Mouse (Mus musculus) macrophage (primary cell): ENCODE data around the gene Bst2. TPM values are rescaled to one million over a fixed set of nuclear protein-coding genes. Genes with fewer than 3 reads are reported as not detected.
A peak's percentile ranks its signal among the peaks of the same experiment; 100 is the strongest.
"Not testable (repeated sequence)": the region's sequence is repeated elsewhere in the genome, so short reads cannot be mapped to it uniquely, and the experiment has no call there.

Source experiments
- H3K27ac ChIP-seq: fragments of 350-480 bp; formaldehyde crosslinking; 2 replicates; pipeline ENCODE4 v1.9.0; 2021
- H3K36me3 ChIP-seq: fragments of 350-480 bp; formaldehyde crosslinking; 2 replicates; pipeline ENCODE4 v1.9.0; 2021; ENCODE audit errors: inconsistent target
- H3K4me3 ChIP-seq: fragments of 350-480 bp; formaldehyde crosslinking; 2 replicates; pipeline ENCODE4 v1.9.0; 2021; ENCODE audit errors: inconsistent target
- H3K79me2 ChIP-seq: fragments of 350-480 bp; formaldehyde crosslinking; 2 replicates; pipeline ENCODE4 v1.9.0; 2021; ENCODE audit errors: inconsistent target
- WGBS: methylation state at CpG from one replicate; pipeline ENCODE4 v1.1.7; 2026; ENCODE audit warnings: inconsistent platforms; ENCODE audit not compliant: missing documents; 5-methylcytosine and 5-hydroxymethylcytosine counted together
- polyA plus RNA-seq: library from polyadenylated mRNA; stranded (reverse); fragments of 250-400 nt; gene quantifications from 3 replicates; pipeline ENCODE4 v1.2.4, GENCODE M21; 2018; ENCODE audit warnings: inconsistent platforms

Bst2 gene
- polyA plus RNA-seq, 1 experiment from 2014 or later = 155 TPM

- peaks cover 27% of the 10 kb centered on the region for H3K79me2 ChIP-seq
- no peak overlapping the region for H3K27ac ChIP-seq
- H3K36me3 ChIP-seq = peaks cover 30% of the 10 kb centered on the region; the same call in 1 of the 2 replicates
- 88% methylated on average over 7 of the region's 7 CpGs for WGBS
- H3K4me3 ChIP-seq = no peak overlapping the region
These were observed 10.3 kb upstream of the Bst2 start for GRCm38 (mm10) chr8:71547590-71547989.

GRCm38 (mm10) chr8:71545053-71545452, 7.8 kb upstream of the Bst2 start:
- Histone ChIP-seq H3K4me3 (no peak overlapping the region), H3K27ac (no peak overlapping the region), H3K36me3 (peaks cover 30% of the 10 kb centered on the region; the same call in 1 of the 2 replicates), H3K79me2 (peaks cover 27% of the 10 kb centered on the region)
- 93% methylated on average over 11 of the region's 11 CpGs for WGBS

GRCm38 (mm10) chr8:71543755-71544154, 6.5 kb upstream of the Bst2 start:
- peaks cover 36% of the 10 kb centered on the region for H3K79me2 ChIP-seq
- H3K4me3 ChIP-seq = peak overlapping the region; percentile 78
- H3K27ac ChIP-seq = no peak overlapping the region
- H3K36me3 ChIP-seq = peaks cover 30% of the 10 kb centered on the region; the same call in 1 of the 2 replicates
- WGBS = 84% methylated on average over 8 of the region's 9 CpGs

GRCm38 (mm10) chr8:71542632-71543343, 5.5 kb upstream of the Bst2 start, which contains the start of gene Mvb12a:
Mvb12a (plus strand) TSS chr8:71542922.
- 1% methylated on average over 51 of the region's 55 CpGs for WGBS
- peaks cover 45% of the 10 kb centered on the region for H3K79me2 ChIP-seq
- H3K4me3 ChIP-seq = peak within 1 kb of the TSS; percentile 78
- H3K27ac ChIP-seq = peak within 1 kb of the TSS; percentile 65
- H3K36me3 ChIP-seq = peaks cover 26% of the 10 kb centered on the region; the same call in 1 of the 2 replicates

DNA sequence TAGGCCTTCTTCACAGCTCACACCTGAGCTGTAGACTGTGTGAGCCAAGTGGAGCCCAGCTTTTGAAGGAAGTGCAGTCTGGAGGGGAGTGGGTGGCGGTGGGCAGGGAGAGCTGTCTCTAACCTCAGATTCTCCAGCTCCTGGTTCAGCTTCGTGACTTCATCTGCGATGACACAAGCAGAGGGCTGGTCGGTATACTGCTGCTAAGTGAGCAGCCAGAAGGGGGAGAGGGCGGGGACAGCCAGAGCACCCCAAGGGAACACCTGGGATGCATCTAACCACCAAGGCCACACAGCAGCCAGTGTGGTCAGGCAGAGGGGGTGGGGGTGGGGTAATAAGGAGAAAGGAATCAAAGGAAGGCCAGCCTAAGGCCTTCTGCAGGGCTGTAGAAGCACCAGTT, 1.6 kb downstream of the Bst2 start:
- Histone ChIP-seq H3K4me3 (peak overlapping the region; percentile 91), H3K79me2 (peaks cover 51% of the 10 kb centered on the region), H3K27ac (peak overlapping the region; percentile 96), H3K36me3 (peaks cover 11% of the 10 kb centered on the region; the same call in 1 of the 2 replicates)
- WGBS = 29% methylated on average over 5 of the region's 5 CpGs

DNA sequence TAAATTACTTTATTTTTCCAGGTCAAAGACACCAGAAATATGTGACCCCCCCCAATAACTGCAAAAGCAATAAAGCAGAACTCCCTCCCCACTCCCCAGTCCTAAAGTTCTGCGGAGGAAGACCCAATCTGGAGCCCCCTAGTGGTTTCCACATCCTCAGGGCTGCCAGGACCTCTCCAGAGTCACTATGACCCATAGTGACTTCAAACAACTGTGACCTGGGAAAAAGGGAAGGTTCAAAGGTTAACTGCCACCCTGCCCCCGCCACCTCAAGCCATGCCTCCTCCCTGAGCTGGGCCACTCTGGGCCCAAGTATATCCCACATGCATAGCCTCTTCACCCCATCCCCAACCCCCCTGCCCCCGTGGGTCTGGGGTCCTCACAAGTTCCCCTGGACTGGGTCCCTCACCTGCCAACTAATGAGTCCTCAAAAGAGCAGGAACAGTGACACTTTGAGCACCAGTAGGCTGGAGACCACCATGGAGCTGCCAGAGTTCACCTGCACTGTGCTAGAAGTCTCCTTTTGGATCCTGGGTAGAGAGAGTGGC, 2.9 kb downstream of the Bst2 start:
- peaks cover 11% of the 10 kb centered on the region; the same call in 1 of the 2 replicates for H3K36me3 ChIP-seq
- no peak overlapping the region for H3K27ac ChIP-seq
- peaks cover 48% of the 10 kb centered on the region for H3K79me2 ChIP-seq
- WGBS = 70% methylated on average over 3 of the region's 3 CpGs
- H3K4me3 ChIP-seq = no peak overlapping the region

DNA sequence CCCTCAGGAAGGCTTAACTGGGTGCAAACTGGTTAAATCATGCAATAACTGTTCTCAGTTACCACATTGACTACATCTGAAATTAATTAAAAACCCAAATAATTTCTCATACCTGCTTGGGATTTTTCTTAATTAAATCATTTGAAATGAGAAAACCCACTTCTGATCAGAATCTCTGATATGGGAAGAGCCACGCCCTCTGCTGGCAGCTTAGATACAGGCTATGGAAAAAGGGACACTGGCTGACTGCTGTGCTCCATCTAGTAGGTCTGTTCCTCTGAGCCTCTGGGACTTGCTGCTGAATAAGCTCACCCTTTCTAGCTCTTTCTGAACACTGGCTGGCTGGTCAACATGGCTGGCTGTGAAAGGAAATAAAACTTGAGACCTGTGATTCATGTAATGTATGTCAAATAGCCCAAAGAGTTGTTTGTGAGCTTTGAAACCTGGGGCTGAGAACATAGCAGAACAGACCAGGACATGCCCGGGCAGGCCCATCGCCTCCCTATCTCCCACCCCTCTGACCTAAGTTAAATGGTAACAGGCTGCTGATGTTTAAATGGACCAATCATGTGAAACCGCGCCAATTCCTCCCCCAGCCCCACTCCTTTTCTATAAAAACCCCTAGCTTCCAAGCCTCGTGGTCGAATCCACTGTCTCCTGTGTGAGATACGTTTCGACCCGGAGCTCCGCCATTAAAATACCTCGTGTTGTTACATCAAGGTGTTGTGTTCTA, 6.4 kb downstream of the Bst2 start:
- H3K27ac ChIP-seq = 0 out of 2 replicates have a peak overlapping the region, but pooled peaks have one; percentile 12
- WGBS = 65% methylated on average over 3 of the region's 12 CpGs
- not testable (repeated sequence) for H3K4me3 ChIP-seq
- H3K36me3 ChIP-seq = peaks cover 11% of the 10 kb centered on the region; the same call in 1 of the 2 replicates
- peaks cover 16% of the 10 kb centered on the region for H3K79me2 ChIP-seq

DNA sequence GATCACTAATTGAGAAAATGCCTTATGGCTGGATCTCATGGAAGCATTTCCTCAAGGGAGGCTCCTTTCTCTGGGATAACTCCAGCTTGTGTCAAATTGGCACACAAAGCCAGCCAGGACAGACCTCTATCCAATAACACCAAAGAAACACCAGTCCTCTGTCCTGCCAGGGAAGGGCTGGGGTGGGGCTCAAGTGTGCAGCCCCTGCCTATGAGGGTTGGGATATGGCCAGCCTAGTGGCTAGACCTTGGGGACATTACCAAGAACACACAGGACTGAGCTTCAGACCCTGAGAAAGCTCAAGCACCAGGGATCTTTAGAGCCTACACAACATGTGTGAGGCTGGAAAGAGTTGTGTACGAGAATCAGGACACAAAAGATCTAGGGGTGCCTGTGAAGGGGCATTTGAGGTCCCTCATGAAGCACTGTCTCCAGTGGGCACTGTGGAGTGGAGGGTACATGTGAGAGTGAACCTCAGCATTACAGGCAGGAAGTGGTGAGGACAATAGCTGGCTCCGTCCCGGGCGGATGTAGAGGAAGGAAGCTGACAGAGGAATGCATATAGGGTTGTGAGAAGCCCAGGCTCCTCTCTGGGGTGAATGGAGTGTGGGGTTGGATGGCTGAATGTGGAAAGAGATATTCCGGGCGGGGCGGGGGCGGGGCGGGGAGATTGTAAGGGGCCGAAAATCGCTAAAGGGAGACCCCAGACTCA, 8.7 kb downstream of the Bst2 start:
- no peaks in the 10 kb centered on the region for H3K79me2 ChIP-seq
- H3K4me3 ChIP-seq = no peak overlapping the region
- peak overlapping the region; percentile 94 for H3K27ac ChIP-seq
- H3K36me3 ChIP-seq = no peaks in the 10 kb centered on the region
- WGBS = under 1% methylated on average over 11 of the region's 11 CpGs

GRCm38 (mm10) chr8:71527162-71527870, 9.9 kb downstream of the Bst2 start:
- 69% methylated on average over 3 of the region's 3 CpGs for WGBS
- H3K4me3 ChIP-seq = no peak overlapping the region

GRCm38 (mm10) chr8:71526272-71526671, 11.0 kb downstream of the Bst2 start:
- Histone ChIP-seq H3K27ac (peak overlapping the region; percentile 19), H3K4me3 (no peak overlapping the region), H3K79me2 (no peaks in the 10 kb centered on the region), H3K36me3 (no peaks in the 10 kb centered on the region)
- WGBS = 49% methylated on average over 6 of the region's 6 CpGs

More at GRCm38 (mm10) chr8:71527162-71527870, 9.9 kb downstream of the Bst2 start:
- no peaks in the 10 kb centered on the region for H3K79me2 ChIP-seq
- H3K36me3 ChIP-seq = no peaks in the 10 kb centered on the region
- H3K27ac ChIP-seq = peak overlapping the region; percentile 94

GRCm38 (mm10) chr8:71525226-71526050, 11.8 kb downstream of the Bst2 start, which contains the start of gene Ccdc194:
Ccdc194 (minus strand) TSS chr8:71525711.
- peak within 1 kb of the TSS; percentile 19 for H3K27ac ChIP-seq

GRCm38 (mm10) chr8:71521634-71522033, 15.6 kb downstream of the Bst2 start:
- Histone ChIP-seq H3K79me2 (no peaks in the 10 kb centered on the region), H3K4me3 (no peak overlapping the region), H3K36me3 (no peaks in the 10 kb centered on the region), H3K27ac (no peak overlapping the region)
- 10% methylated on average over 17 of the region's 17 CpGs for WGBS

More at GRCm38 (mm10) chr8:71525226-71526050, 11.8 kb downstream of the Bst2 start, which contains the start of gene Ccdc194:
- WGBS = 84% methylated on average over 21 of the region's 46 CpGs
- H3K36me3 ChIP-seq = no peaks in the 10 kb centered on the region
- H3K4me3 ChIP-seq = no peak within 1 kb of the TSS
- no peaks in the 10 kb centered on the region for H3K79me2 ChIP-seq
